Mouse (Mus musculus): ENCODE measurements around the gene Psmb3. TPM values are rescaled to one million over a fixed set of nuclear protein-coding genes. Genes with fewer than 3 reads are reported as not detected.

Psmb3 gene
- total and polyA plus RNA-seq, 2 experiments from 2014 or later = 486 to 495 TPM

DNA sequence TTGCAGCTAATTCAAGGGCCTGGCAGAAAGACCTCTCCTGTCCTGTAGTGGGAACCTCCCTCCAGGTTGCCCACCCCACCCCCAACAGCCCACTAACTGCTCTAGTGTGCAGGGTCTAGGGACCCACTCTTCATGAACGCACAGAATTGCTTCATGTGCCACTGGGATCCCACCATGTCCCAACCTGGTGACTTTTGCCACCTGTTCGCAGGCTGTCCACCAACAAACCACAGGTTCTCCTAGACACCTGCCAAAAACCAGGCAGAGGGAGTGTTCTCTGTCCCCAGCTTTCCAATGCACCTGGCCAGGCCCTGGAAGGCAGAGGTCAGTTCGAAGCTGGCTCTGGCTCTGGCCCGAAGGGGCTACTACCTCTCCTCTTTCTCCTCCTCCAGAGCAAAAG, 8.8 kb upstream of the Psmb3 start:
- TF ChIP-seq EP300 (IDR thresholded peaks at IDR 0.05; ENCODE audit: low read depth) (no peak), CTCF (IDR thresholded peaks at IDR 0.05; ENCODE audit: low read depth) (no peak)
- Histone ChIP-seq H3K27ac (ENCODE audit: low read depth) (peak overlapping the region; percentile 39), H3K4me3 (ENCODE audit: low read depth, low read length) (no peak overlapping the region), H3K36me3 (replicated peaks; ENCODE audit: control insufficient read depth, insufficient read depth, low read length) (peaks cover 32% of the 10 kb centered on the region), H3K27me3 (ENCODE audit: control insufficient read depth, insufficient read depth, low read length) (no peaks in the 10 kb centered on the region), H3K4me2 (ENCODE audit: low read depth, low read length) (no peak overlapping the region), H3K9me3 (replicated peaks; ENCODE audit: control insufficient read depth, low read length) (no peaks in the 10 kb centered on the region), H3K4me1 (ENCODE audit: control insufficient read depth, insufficient read depth) (peaks cover 33% of the 10 kb centered on the region), H3K9ac (replicated peaks; ENCODE audit: low read depth, low read length) (no peak overlapping the region)
- WGBS = 62% methylated on average over 4 of the region's 4 CpGs
- DNase-seq (ENCODE audit: low spot score) (no peak), ATAC-seq (ENCODE audit: insufficient read depth, low read depth) (no peak)

DNA sequence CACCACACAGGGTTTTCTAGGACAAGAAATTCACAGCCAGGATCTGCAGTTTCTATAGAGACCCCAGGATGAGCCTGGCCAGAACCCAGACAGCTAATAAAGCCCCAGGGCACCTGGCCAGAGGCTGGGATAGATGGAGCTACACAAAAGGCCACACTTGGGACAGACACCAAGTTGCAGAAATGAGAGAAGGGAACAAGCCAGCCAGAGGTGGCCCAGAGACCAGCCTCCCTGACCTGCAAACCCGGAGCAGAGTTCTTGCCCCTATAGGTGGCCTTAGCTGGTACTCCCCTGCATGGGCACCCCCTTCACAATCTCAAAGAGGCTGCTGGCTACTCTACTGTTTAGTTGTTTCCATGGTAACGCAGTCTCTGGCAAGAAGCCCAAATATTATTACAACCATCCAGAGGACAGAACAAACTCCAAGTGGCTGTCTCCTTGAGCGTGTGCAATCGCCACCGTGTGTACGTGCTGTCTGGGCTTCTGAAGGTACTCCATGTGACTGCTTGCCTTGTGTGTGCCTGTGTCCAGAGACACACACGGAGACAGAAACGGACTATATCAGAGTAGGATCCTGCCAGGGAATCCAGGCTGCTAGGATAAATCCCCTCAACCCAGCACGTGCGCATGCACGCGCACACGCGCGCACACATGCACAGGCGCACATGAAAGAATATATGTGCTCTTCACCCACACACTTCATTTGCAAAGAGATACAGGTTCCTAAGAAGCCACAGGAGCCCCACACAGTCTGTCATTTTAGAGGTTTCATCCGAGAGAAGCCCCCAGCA, 8.1 kb upstream of the Psmb3 start:
- DNase-seq (ENCODE audit: low spot score) (peak; percentile 76), ATAC-seq (ENCODE audit: insufficient read depth, low read depth) (peak; percentile 48)
- peak overlapping the region; percentile 13 for H3K4me2 ChIP-seq (ENCODE audit: low read depth, low read length)
- peak overlapping the region; percentile 40 for H3K27ac ChIP-seq (ENCODE audit: low read depth)
- no peaks in the 10 kb centered on the region for H3K27me3 ChIP-seq (ENCODE audit: control insufficient read depth, insufficient read depth, low read length)
- H3K36me3 ChIP-seq (replicated peaks; ENCODE audit: control insufficient read depth, insufficient read depth, low read length) = peaks cover 29% of the 10 kb centered on the region
- no peaks in the 10 kb centered on the region for H3K9me3 ChIP-seq (replicated peaks; ENCODE audit: control insufficient read depth, low read length)
- H3K4me1 ChIP-seq (ENCODE audit: control insufficient read depth, insufficient read depth) = peaks cover 33% of the 10 kb centered on the region
- H3K4me3 ChIP-seq (ENCODE audit: low read depth, low read length) = no peak overlapping the region
- WGBS = 44% methylated on average over 17 of the region's 17 CpGs
- H3K9ac ChIP-seq (replicated peaks; ENCODE audit: low read depth, low read length) = no peak overlapping the region
- no peak for TF ChIP-seq EP300 (IDR thresholded peaks at IDR 0.05; ENCODE audit: low read depth)

DNA sequence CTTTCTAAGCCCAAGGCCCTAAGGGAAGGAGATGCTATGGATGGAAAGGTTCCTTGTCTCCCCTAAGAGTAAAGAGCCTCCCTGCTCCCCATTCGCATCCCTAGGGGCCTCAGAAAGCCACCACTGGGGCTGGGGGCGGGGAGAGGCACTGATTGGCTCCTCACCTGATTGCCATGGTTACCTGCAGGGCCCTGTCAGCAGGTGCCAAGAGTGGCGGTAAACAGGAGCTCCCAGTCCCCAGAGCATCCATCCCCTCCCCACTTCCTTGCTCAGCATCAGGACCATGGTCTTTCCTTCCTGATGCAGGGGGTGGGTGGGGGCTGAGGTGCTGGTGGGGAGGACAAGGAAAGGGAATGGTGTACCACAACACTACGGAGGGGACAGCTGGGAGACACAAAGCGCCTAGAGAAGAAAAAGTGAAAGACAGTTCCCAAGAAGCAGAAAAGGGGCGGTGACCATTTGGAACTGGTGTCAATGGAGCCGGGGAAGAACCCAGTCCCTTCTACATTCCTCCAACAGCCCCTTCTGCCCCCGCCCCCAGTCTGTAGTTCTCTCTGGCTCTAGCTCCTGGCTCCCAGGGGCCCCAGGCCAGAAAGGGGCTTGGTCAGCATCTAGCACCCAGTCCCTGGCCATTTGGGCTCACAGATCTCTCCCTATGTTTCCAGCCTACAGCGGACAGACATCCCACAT, 7.3 kb upstream of the Psmb3 start:
- no peak overlapping the region for H3K9ac ChIP-seq (replicated peaks; ENCODE audit: low read depth, low read length)
- TF ChIP-seq EP300 (IDR thresholded peaks at IDR 0.05; ENCODE audit: low read depth) (no peak), CTCF (IDR thresholded peaks at IDR 0.05; ENCODE audit: low read depth) (no peak)

DNA sequence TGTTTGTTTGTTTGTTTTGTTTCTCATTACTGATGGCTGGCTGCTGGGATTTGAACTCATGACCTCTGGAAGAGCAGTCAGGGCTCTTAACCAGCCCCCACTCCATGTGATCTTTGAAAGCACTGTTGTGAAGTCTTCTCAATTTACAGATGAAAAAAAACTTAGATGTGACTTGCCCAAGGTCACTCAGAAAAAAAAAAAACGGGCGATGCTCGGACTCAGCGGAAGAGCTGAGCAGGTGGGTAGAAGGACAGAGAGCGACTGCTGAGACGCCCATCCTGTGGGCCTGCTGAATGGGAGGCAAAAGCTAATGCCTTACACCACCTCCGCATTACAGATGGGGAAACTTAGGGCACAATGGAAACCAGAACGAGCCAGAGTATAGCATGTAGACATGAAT, 6.5 kb upstream of the Psmb3 start:
- Histone ChIP-seq H3K4me3 (ENCODE audit: low read depth, low read length) (no peak overlapping the region), H3K4me1 (ENCODE audit: control insufficient read depth, insufficient read depth) (peaks cover 37% of the 10 kb centered on the region), H3K9me3 (replicated peaks; ENCODE audit: control insufficient read depth, low read length) (no peaks in the 10 kb centered on the region), H3K4me2 (ENCODE audit: low read depth, low read length) (no peak overlapping the region), H3K9ac (replicated peaks; ENCODE audit: low read depth, low read length) (no peak overlapping the region), H3K27ac (ENCODE audit: low read depth) (no peak overlapping the region), H3K36me3 (replicated peaks; ENCODE audit: control insufficient read depth, insufficient read depth, low read length) (peaks cover 14% of the 10 kb centered on the region), H3K27me3 (ENCODE audit: control insufficient read depth, insufficient read depth, low read length) (no peaks in the 10 kb centered on the region)
- DNase-seq (ENCODE audit: low spot score) = no peak
- no peak for ATAC-seq (ENCODE audit: insufficient read depth, low read depth)
- 84% methylated on average over 8 of the region's 8 CpGs for WGBS
- no peak for TF ChIP-seq CTCF (IDR thresholded peaks at IDR 0.05; ENCODE audit: low read depth)
- no peak for TF ChIP-seq EP300 (IDR thresholded peaks at IDR 0.05; ENCODE audit: low read depth)

More for the DNA sequence above, 7.3 kb upstream of the Psmb3 start:
- Histone ChIP-seq H3K4me2 (ENCODE audit: low read depth, low read length) (peak overlapping the region; percentile 13), H3K4me1 (ENCODE audit: control insufficient read depth, insufficient read depth) (peaks cover 33% of the 10 kb centered on the region), H3K4me3 (ENCODE audit: low read depth, low read length) (no peak overlapping the region), H3K27ac (ENCODE audit: low read depth) (peak overlapping the region; percentile 40), H3K27me3 (ENCODE audit: control insufficient read depth, insufficient read depth, low read length) (no peaks in the 10 kb centered on the region), H3K36me3 (replicated peaks; ENCODE audit: control insufficient read depth, insufficient read depth, low read length) (peaks cover 22% of the 10 kb centered on the region), H3K9me3 (replicated peaks; ENCODE audit: control insufficient read depth, low read length) (no peaks in the 10 kb centered on the region)
- WGBS = 56% methylated on average over 9 of the region's 9 CpGs
- DNase-seq (ENCODE audit: low spot score) = no peak
- no peak for ATAC-seq (ENCODE audit: insufficient read depth, low read depth)

DNA sequence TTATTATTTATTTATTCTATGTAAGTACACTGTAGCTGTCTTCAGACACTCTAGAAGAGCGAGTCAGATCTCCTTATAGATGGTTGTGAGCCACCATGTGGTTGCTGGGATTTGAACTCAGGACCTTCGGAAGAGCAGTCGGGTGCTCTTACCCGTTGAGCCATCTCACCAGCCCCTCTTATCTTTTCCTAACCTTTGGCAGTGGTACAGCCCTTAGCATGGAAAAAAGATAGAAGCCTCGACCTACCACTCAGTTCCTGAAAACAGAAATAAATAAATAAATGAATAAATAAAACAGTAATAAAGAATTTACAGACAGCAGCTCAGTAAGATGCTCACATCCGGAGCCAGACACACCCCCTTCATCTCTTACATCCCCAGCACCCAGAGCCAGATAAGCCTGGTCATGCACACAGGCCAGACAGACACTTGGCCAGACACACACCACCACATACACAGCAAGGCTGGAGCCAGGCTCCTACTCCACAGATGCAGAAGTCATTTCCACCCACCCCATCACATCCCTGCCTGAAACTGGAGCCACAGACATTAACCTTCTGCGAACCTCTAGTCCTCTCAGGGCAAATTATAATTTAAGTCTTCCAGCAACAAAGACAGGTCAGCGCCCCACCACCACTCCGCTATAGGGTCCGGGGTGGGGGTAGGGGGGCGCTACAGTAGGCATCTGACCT, 5.9 kb upstream of the Psmb3 start:
- TF ChIP-seq EP300 (IDR thresholded peaks at IDR 0.05; ENCODE audit: low read depth) (no peak), CTCF (IDR thresholded peaks at IDR 0.05; ENCODE audit: low read depth) (no peak)
- peak overlapping the region; percentile 70 for H3K4me3 ChIP-seq (ENCODE audit: low read depth, low read length)
- H3K27ac ChIP-seq (ENCODE audit: low read depth) = 0 out of 2 replicates have a peak overlapping the region, but pooled peaks have one; percentile 93
- no peaks in the 10 kb centered on the region for H3K27me3 ChIP-seq (ENCODE audit: control insufficient read depth, insufficient read depth, low read length)
- H3K9me3 ChIP-seq (replicated peaks; ENCODE audit: control insufficient read depth, low read length) = no peaks in the 10 kb centered on the region
- WGBS = 43% methylated on average over 11 of the region's 11 CpGs
- H3K4me1 ChIP-seq (ENCODE audit: control insufficient read depth, insufficient read depth) = peaks cover 37% of the 10 kb centered on the region
- ATAC-seq (ENCODE audit: insufficient read depth, low read depth) (no peak), DNase-seq (ENCODE audit: low spot score) (no peak)
- 0 out of 2 replicates have a peak overlapping the region, but pooled peaks have one; percentile 84 for H3K9ac ChIP-seq (replicated peaks; ENCODE audit: low read depth, low read length)
- peak overlapping the region; percentile 97 for H3K4me2 ChIP-seq (ENCODE audit: low read depth, low read length)
- peaks cover 7% of the 10 kb centered on the region for H3K36me3 ChIP-seq (replicated peaks; ENCODE audit: control insufficient read depth, insufficient read depth, low read length)

Measured in heart, postnatal 0 days (tissue).